Mouse (Mus musculus) midbrain, embryonic 14.5 days (tissue): ENCODE measurements at regions not wholly inside any gene's neighbourhood (a gene's known extent, or its start where the extent isn't known, plus 50 kb on each side); places are given as distances from the start of the nearest gene placed in this dataset.
"Not testable (repeated sequence)": the region's sequence is repeated elsewhere in the genome, so short reads cannot be mapped to it uniquely, and the experiment has no call there.

ENCODE experiments used
- ATAC-seq: fragments of 200-750 bp; cut with Nextera tagmentation; 2 replicates; pipeline ENCODE4 v1.8.0; 2017; ENCODE audit warnings: moderate number of reproducible peaks, moderate library complexity; ENCODE audit not compliant: low FRiP score, low TSS enrichment
- DNase-seq: peaks from one replicate; pipeline ENCODE4 v3.0.0-alpha.2; 2015
- H3K27ac ChIP-seq: fragments of 300-500 bp; sonication (generic); replicated peaks from 2 replicates; pipeline ENCODE4 v1.5.1; 2014; ENCODE audit warnings: mild to moderate bottlenecking, low read depth, low read length, moderate library complexity
- H3K27me3 ChIP-seq: fragments of 300-500 bp; sonication (generic); 2 replicates; pipeline ENCODE4 v1.6.1; 2014; ENCODE audit warnings: low read length, control low read depth, mixed read lengths; ENCODE audit not compliant: control insufficient read depth, insufficient read depth
- H3K36me3 ChIP-seq: fragments of 300-500 bp; sonication (generic); 2 replicates; pipeline ENCODE4 v1.6.1; 2014; ENCODE audit warnings: low read length, control low read depth; ENCODE audit not compliant: control insufficient read depth, insufficient read depth
- H3K4me1 ChIP-seq: fragments of 300-500 bp; sonication (generic); 2 replicates; pipeline ENCODE4 v1.6.1; 2014; ENCODE audit warnings: mild to moderate bottlenecking, antibody characterized with exemption, low read length, control low read depth; ENCODE audit not compliant: control insufficient read depth, insufficient read depth
- H3K4me2 ChIP-seq: fragments of 300-500 bp; sonication (generic); 2 replicates; pipeline ENCODE4 v1.6.1; 2014; ENCODE audit warnings: mild to moderate bottlenecking, low read length, moderate library complexity
- H3K4me3 ChIP-seq: fragments of 300-500 bp; sonication (generic); replicated peaks from 2 replicates; pipeline ENCODE4 v1.5.1; 2014; ENCODE audit warnings: low read depth, low read length
- H3K9ac ChIP-seq: fragments of 300-500 bp; sonication (generic); replicated peaks from 2 replicates; pipeline ENCODE4 v1.6.1; 2014; ENCODE audit warnings: mild to moderate bottlenecking, low read length, moderate library complexity
- H3K9me3 ChIP-seq: fragments of 300-500 bp; sonication (generic); 2 replicates; pipeline ENCODE4 v1.6.1; 2016; ENCODE audit warnings: low read length, control low read depth, mixed read lengths; ENCODE audit not compliant: control insufficient read depth
- WGBS: fragments of 180-500 bp; shearing (Covaris S2); extraction: QIAGEN DNeasy Blood & Tissue Kit; methylation state at CpG from one replicate; pipeline ENCODE4 v1.1.7; 2014; 5-methylcytosine and 5-hydroxymethylcytosine counted together

GRCm38 (mm10) chr4:3416670-3417069 lies 231.5 kb upstream of the Vmn1r3 start:
- 0 out of 2 replicates have a peak, but pooled peaks cover 6% of the 10 kb centered on the region for H3K9me3 ChIP-seq
- H3K36me3 ChIP-seq: no peaks in the 10 kb centered on the region
- H3K27me3 ChIP-seq: no peaks in the 10 kb centered on the region
- ATAC-seq: no peak
- no peak overlapping the region for H3K4me2 ChIP-seq
- DNase-seq: no peak
- no peak overlapping the region for H3K27ac ChIP-seq
- H3K4me3 ChIP-seq: no peak overlapping the region
- no peak overlapping the region for H3K9ac ChIP-seq
- 83% methylated on average over 5 of the region's 5 CpGs for WGBS
- no peaks in the 10 kb centered on the region for H3K4me1 ChIP-seq

GRCm38 (mm10) chr4:3414442-3415022 lies 229.4 kb upstream of the Vmn1r3 start:
- not testable (repeated sequence) for DNase-seq, H3K36me3 ChIP-seq, H3K4me1 ChIP-seq, H3K4me3 ChIP-seq, H3K9ac ChIP-seq, H3K27me3 ChIP-seq, H3K4me2 ChIP-seq, ATAC-seq, H3K27ac ChIP-seq, H3K9me3 ChIP-seq
- WGBS: 70% methylated on average over 1 of the region's 1 CpGs

GRCm38 (mm10) chr4:3413493-3414441 lies 228.6 kb upstream of the Vmn1r3 start:
- no peak for DNase-seq
- WGBS: 76% methylated on average over 15 of the region's 15 CpGs
- H3K27me3 ChIP-seq: no peaks in the 10 kb centered on the region
- H3K9ac ChIP-seq: no peak overlapping the region
- H3K27ac ChIP-seq: no peak overlapping the region
- no peak overlapping the region for H3K4me2 ChIP-seq
- H3K36me3 ChIP-seq: no peaks in the 10 kb centered on the region
- H3K4me1 ChIP-seq: no peaks in the 10 kb centered on the region
- ATAC-seq: no peak
- H3K9me3 ChIP-seq: 0 out of 2 replicates have a peak, but pooled peaks cover 9% of the 10 kb centered on the region
- H3K4me3 ChIP-seq: no peak overlapping the region

GRCm38 (mm10) chr4:3412323-3412722 lies 227.2 kb upstream of the Vmn1r3 start:
- H3K9me3 ChIP-seq, H3K27ac ChIP-seq, DNase-seq, H3K36me3 ChIP-seq, H3K4me1 ChIP-seq, ATAC-seq, H3K9ac ChIP-seq, H3K27me3 ChIP-seq, H3K4me2 ChIP-seq, H3K4me3 ChIP-seq: not testable (repeated sequence)
- 55% methylated on average over 4 of the region's 4 CpGs for WGBS

GRCm38 (mm10) chr4:3402856-3403255 lies 217.7 kb upstream of the Vmn1r3 start:
- H3K4me1 ChIP-seq, H3K4me2 ChIP-seq, DNase-seq, H3K36me3 ChIP-seq, ATAC-seq, H3K9me3 ChIP-seq, H3K27me3 ChIP-seq, H3K27ac ChIP-seq, H3K9ac ChIP-seq, H3K4me3 ChIP-seq: not testable (repeated sequence)
- WGBS: 86% methylated on average over 4 of the region's 4 CpGs

GRCm38 (mm10) chr4:3401766-3402165 lies 216.6 kb upstream of the Vmn1r3 start:
- not testable (repeated sequence) for ATAC-seq, H3K9me3 ChIP-seq, H3K4me3 ChIP-seq, H3K27me3 ChIP-seq, H3K4me2 ChIP-seq, H3K9ac ChIP-seq, H3K27ac ChIP-seq, H3K36me3 ChIP-seq, H3K4me1 ChIP-seq, DNase-seq
- WGBS: 78% methylated on average over 2 of the region's 2 CpGs

GRCm38 (mm10) chr4:3391579-3391978 lies 206.4 kb upstream of the Vmn1r3 start:
- not testable (repeated sequence) for H3K36me3 ChIP-seq, H3K4me1 ChIP-seq, ATAC-seq, H3K4me2 ChIP-seq, H3K27me3 ChIP-seq, H3K4me3 ChIP-seq, DNase-seq, H3K9me3 ChIP-seq, H3K27ac ChIP-seq, H3K9ac ChIP-seq
- 94% methylated on average over 8 of the region's 8 CpGs for WGBS

GRCm38 (mm10) chr4:3373027-3373763 lies 188.0 kb upstream of the Vmn1r3 start:
- ATAC-seq, H3K4me2 ChIP-seq, H3K27me3 ChIP-seq, H3K9ac ChIP-seq, H3K27ac ChIP-seq, H3K9me3 ChIP-seq, H3K4me1 ChIP-seq, DNase-seq, H3K4me3 ChIP-seq, H3K36me3 ChIP-seq: not testable (repeated sequence)
- WGBS: 62% methylated on average over 8 of the region's 8 CpGs
